Mouse (Mus musculus): ENCODE results near the gene Prss21.

DNA sequence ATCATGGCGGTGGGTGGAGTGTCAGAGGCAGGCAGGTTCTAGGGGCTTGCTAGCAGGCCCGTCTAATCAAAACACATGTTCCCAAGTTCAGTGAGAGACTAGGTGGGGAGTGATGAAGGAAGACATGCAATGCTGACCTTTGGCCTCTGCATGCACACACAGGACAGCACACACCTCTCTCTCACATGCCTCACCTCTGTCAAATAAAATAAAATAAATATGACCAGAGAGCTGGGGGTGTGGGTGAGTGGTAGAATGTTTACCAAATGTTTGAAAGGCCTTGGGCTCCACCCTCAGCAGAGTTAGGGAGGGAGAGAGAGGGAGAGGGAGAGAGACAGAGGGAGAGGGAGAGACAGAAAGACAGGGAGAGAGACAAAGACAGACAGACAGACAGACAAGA, 9.9 kb upstream of the Prss21 start:
- TF ChIP-seq POLR2A (IDR thresholded peaks at IDR 0.05; ENCODE audit: low read depth, low read length) (no peak), CTCF (IDR thresholded peaks at IDR 0.05; ENCODE audit: extremely low read depth, insufficient read length, insufficient replicate concordance, low read depth, low read length) (no peak)

Data from small intestine, adult 2 months (tissue).